ENCODE assay signal across 25 mouse cellular contexts in genomic region chr6:114939666-114940065, GRCm38 (mm10). TPM values are rescaled to one million over a fixed set of nuclear protein-coding genes. Genes with fewer than 3 reads are reported as not detected.
DNase-seq lines count a peak whose midpoint lies in the region; ATAC-seq and TF ChIP-seq lines count a peak whose summit lies in the region.
"Had no signal": no experiment of that assay in that cellular context is flagged by ENCODE, and none has a peak within 500 bp of the region (broad histone marks: within the 10 kb centered on the region; RNA-seq: fewer than 3 reads in every experiment).

No protein-coding gene starts in this region.

- WGBS in midbrain, postnatal 0 days = 81% methylated on average over 2 of the region's 2 CpGs

- peaks cover 9% of the 10 kb centered on the region for H3K4me1 ChIP-seq in embryonic fibroblast, embryonic 13.5 days (ENCODE audit: control insufficient read depth, insufficient read depth, low read length)
- H3K4me1 ChIP-seq in midbrain, postnatal 0 days (ENCODE audit: insufficient read depth, low read length) = no peaks in the 10 kb centered on the region
- H3K4me1 ChIP-seq: forebrain, embryonic 10.5 days; forebrain, embryonic 12.5 days had no signal

- no peak overlapping the region for H3K4me3 ChIP-seq in embryonic fibroblast, embryonic 13.5 days (ENCODE audit: insufficient read depth, low read length)
- no peak overlapping the region for H3K4me3 ChIP-seq in midbrain, postnatal 0 days (ENCODE audit: low read depth, low read length)
- H3K4me3 ChIP-seq: embryonic facial prominence, embryonic 10.5 days; embryonic facial prominence, embryonic 12.5 days; erythroblast, embryonic 14.5 days; forebrain, embryonic 10.5 days; forebrain, embryonic 12.5 days had no signal

- peak; percentile 11; the same call in 1 of the 2 replicates for TF ChIP-seq CTCF in embryonic fibroblast, embryonic 13.5 days (IDR thresholded peaks at IDR 0.05; ENCODE audit: borderline replicate concordance, insufficient read depth, low read length)
- no peak for TF ChIP-seq CTCF in midbrain, postnatal 0 days (IDR thresholded peaks at IDR 0.05)

- no peak for ATAC-seq in midbrain, postnatal 0 days (ENCODE audit: low FRiP score)
- ATAC-seq: activated CD4-positive, CD25-positive, alpha-beta regulatory T cell, adult 4 months; forebrain, embryonic 14.5 days; forebrain, embryonic 16.5 days; Patski had no signal

- DNase-seq in 3134 (ENCODE audit: extremely low read depth, insufficient read length, low spot score) = peak; percentile 71
- peak; percentile 28 for DNase-seq in 3T3-L1 (ENCODE audit: low read depth, low spot score)
- DNase-seq in naive thymus-derived CD4-positive, alpha-beta T cell, adult 2 months (ENCODE audit: low read depth) = peak; percentile 2
- DNase-seq in urinary bladder, postnatal 25 days (ENCODE audit: low spot score) = no peak
- DNase-seq in midbrain, postnatal 0 days (ENCODE audit: low spot score) = no peak
- no peak for DNase-seq in c-Kit-positive CD71-positive TER-119-positive erythroid progenitor cells, embryonic 14.5 days (ENCODE audit: low spot score)
- DNase-seq: adrenal gland, adult 8-10 months; adrenal gland, postnatal 14 days; adrenal gland, postnatal 36 days; cerebellum, adult 11 months; cerebellum, adult 18-20 months; cerebellum, adult 8-10 months; cerebellum, adult 9-11 months; cerebellum, postnatal 14 days; cerebellum, postnatal 36 days had no signal

- TF ChIP-seq POLR2A in embryonic fibroblast, embryonic 13.5 days (IDR thresholded peaks at IDR 0.05; ENCODE audit: low read depth, low read length) = no peak

- no peak overlapping the region for H3K4me2 ChIP-seq in midbrain, postnatal 0 days (ENCODE audit: low read depth, low read length, poor library complexity, severe bottlenecking)
- H3K4me2 ChIP-seq: embryonic facial prominence, embryonic 12.5 days; forebrain, embryonic 12.5 days had no signal

- H3K9me3 ChIP-seq in midbrain, postnatal 0 days (ENCODE audit: low read length) = no peaks in the 10 kb centered on the region
- H3K9me3 ChIP-seq: embryonic facial prominence, embryonic 10.5 days; embryonic facial prominence, embryonic 12.5 days; forebrain, embryonic 10.5 days; forebrain, embryonic 12.5 days had no signal

- no peak overlapping the region for H3K9ac ChIP-seq in midbrain, postnatal 0 days (replicated peaks; ENCODE audit: low read length, poor library complexity, severe bottlenecking)
- H3K9ac ChIP-seq: embryonic facial prominence, embryonic 12.5 days; forebrain, embryonic 12.5 days had no signal

- H3K36me3 ChIP-seq in midbrain, postnatal 0 days (ENCODE audit: insufficient read depth, low read length) = no peaks in the 10 kb centered on the region
- H3K36me3 ChIP-seq: embryonic facial prominence, embryonic 10.5 days; embryonic facial prominence, embryonic 12.5 days; forebrain, embryonic 10.5 days; forebrain, embryonic 12.5 days had no signal

- H3K27ac ChIP-seq in embryonic fibroblast, embryonic 13.5 days (ENCODE audit: insufficient read depth, low read length) = no peak overlapping the region
- no peak overlapping the region for H3K27ac ChIP-seq in midbrain, postnatal 0 days (ENCODE audit: low read depth, low read length)
- H3K27ac ChIP-seq: embryonic facial prominence, embryonic 10.5 days; embryonic facial prominence, embryonic 12.5 days; forebrain, embryonic 10.5 days; forebrain, embryonic 12.5 days had no signal

- H3K27me3 ChIP-seq in midbrain, postnatal 0 days (ENCODE audit: insufficient read depth, low read length) = no peaks in the 10 kb centered on the region
- H3K27me3 ChIP-seq: embryonic facial prominence, embryonic 12.5 days; forebrain, embryonic 12.5 days; Patski had no signal

RNA-seq across cellular contexts. Expression of gene Vgll4, which starts 30.1 kb away (rescaled TPM):
- 31.1 and 36.4 TPM in 2 replicates for polyA plus RNA-seq in embryonic fibroblast, embryonic 13.5 days (2011; ENCODE audit: insufficient read length, low read depth, missing spikeins)
- 43.7 and 58.5 TPM in 2 replicates for total RNA-seq in midbrain, postnatal 0 days (2014; rRNA removed)
- 36.0 and 40.7 TPM in 2 replicates for polyA plus RNA-seq in midbrain, postnatal 0 days (2015; fragmentation: Nextera tagmentation; extraction: Ambion mirVana)

Comparison
In these comparisons a context has a peak if more than half of its experiments do, and no peak if none do; other contexts are left out.
1. DNase-seq: peak in 3134 (single experiment), 3T3-L1 (single experiment) and naive thymus-derived CD4-positive, alpha-beta T cell, adult 2 months (single experiment); none in urinary bladder, postnatal 25 days (single experiment), midbrain, postnatal 0 days (single experiment) and c-Kit-positive CD71-positive TER-119-positive erythroid progenitor cells, embryonic 14.5 days (single experiment).